Mouse (Mus musculus) monocyte, adult 5-6 weeks (primary cell): ENCODE results near the gene Olfr523. TPM values are rescaled to one million over a fixed set of nuclear protein-coding genes. Genes with fewer than 3 reads are reported as not detected.

Experiments
- ATAC-seq: fragments of 153-309, 156-312 bp; replicated peaks from 2 replicates; pipeline ENCODE4 v1.8.0; 2017; ENCODE audit warnings: mild to moderate bottlenecking; ENCODE audit not compliant: low TSS enrichment, insufficient number of reproducible peaks, severe bottlenecking, poor library complexity, low FRiP score
- total RNA-seq: library from RNA; stranded (forward); fragments of 200-1000, 200-491, 200-594 nt; gene quantifications from 3 replicates; pipeline ENCODE4 v1.2.3, GENCODE M21; 2017

Gene Olfr523
- total RNA-seq, 1 experiment from 2014 or later: not detected

DNA sequence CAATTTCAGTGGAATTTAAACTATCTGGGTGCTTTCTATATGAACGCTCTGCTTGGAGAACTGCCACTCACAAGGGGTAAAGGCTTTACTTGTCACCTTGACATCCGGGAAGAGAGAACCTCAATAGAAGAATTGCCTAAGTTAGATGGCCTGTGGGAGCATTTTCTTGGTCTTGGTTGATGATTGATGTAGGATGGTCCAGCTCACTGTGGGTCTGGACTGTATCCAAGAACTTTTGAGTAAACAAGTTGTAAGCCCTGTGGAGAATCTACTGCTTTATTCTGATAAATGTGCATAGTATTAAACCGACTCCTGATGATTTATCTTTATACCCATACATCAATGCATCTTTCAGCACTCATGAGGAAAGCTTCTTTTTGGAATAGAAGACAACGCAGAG is 3.6 kb upstream of the Olfr523 start:
- ATAC-seq: no peak

- ATAC-seq: no peak
These were observed 2.2 kb upstream of the Olfr523 start for GRCm38 (mm10) chr7:140170863-140171262.

DNA sequence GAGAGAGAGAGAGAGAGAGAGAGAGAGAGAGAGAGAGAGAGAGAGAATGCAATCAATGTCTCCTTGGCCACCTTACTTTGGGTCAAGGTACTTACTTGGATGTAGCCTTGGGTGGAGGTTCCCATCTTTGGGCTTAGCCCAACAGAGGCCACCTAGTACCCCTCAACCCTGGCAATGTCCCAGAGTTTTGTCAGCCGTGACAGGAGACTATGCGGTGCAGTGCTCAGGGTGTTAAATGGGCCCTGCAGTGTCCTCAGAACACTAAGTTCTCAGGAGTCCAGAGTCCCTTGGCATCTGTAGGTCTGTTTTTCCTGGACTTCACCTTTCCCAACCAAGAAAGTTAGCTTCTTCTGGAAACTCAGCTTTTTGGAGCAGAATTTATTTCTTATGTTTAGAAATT is 6.2 kb downstream of the Olfr523 start:
- ATAC-seq: no peak

DNA sequence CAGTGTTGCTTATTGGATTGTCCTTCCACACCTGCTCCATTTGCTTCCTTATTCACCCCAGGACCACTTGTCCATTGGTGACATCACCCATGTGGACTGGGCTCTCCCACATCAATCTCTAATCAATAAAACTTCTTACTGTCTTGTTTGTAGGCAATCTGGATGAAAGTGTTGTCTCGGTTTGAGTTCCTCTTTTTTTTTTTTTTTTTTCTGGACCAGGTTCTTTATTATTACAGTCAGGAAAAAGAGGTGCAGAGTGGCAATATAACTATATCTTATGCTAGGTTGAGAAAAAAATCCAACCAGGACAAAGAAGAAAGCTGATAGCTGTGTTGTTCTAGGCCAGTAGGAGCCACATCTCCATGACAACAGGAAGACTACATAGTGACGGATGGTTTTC is 7.7 kb downstream of the Olfr523 start:
- ATAC-seq: no peak

DNA sequence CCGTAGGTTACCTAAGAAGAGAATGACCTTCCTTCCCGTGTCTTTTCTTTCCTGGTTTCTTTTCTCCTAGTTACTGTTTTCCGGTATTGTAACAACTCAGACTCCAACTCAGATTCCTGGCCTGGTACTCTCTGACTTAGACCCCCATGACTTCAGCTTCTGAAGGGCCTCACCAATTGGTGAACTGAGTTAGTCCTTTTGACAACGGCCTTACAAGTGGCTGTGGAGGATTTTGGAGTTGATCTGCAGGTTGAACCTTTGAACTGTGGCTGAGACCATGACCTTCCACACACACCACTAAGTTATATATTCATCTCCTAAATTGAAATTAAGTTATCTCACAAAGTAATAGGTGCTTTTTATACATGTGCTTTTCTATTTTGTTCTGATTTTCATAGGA is 11.2 kb downstream of the Olfr523 start:
- no peak for ATAC-seq

DNA sequence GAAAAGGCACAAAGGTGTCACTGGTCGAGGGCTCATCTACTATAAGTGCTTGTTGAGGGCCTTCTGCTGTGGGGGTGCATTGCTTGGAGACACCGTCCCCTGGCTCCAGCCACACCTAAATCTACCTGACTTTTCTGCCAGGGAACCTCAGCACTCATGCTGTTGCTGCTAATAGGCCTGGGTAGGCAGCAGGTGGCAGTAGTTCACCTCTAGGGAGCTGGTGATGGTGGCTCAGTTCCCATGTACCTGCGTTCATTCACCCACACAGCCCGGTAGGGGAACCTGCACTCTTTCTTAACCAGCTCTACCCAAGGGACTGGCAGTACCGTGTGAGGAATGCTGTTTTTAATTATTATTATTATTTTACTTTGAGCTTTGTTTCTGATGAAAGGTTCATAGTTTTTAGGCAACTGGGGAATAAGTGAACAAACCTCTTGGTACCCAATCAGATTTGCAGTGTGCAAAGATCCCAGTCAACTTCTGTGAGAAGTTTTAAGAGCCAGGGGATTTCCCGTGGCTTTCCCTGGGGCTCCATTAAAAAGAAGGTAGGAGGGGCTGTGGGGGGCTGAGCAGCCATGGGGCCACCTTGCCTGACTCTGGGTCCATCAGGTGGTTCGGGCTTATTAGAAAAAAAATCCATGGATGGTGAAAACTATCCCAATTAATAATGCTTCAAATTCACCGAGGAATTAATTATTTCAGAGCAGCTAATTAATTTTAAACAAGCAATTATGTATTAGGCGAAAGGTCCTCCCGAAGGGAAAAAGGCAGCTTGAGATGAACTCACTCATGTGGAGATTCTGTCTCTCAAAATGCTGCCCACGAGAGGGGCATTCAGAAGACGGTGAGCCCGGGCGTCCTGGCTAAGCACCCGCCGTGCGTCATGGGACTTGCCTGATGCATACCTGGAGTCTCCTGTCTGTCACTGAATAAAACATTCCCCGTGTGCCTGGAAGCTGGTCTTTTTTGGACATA is 13.9 kb downstream of the Olfr523 start:
- ATAC-seq: no peak

DNA sequence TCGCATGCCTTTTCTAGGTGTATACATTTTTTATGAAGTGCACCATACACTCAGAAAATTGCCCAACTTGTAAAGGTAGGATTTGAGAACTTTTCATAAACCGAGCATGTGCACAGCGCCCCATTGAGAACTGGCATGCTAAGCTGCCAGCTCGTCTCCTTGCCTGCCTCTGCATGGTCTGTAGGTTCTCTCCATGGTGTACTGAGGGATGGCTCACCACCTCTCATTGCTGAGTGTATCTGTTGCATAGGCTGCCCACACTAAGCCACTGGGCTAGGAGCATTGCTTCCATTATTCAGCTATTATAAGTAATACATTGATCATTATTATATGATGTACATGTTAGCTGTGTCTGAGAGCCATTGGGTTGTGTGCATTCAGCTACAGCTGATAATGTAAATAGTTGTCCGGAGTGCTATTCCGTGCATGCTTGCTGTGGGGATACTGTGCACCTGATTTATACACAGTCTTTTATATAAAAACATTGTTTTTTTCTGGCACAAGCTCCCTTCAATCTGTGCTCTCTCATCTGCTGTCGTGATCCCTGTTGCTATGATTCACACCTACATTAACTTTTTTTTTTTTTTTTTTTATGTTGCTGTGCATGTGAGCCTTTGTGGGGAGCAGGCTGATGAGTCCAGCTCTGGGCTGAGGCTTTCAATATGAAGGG is 14.8 kb downstream of the Olfr523 start:
- ATAC-seq: no peak

GRCm38 (mm10) chr7:140188391-140189328 is 15.6 kb downstream of the Olfr523 start:
- ATAC-seq: no peak

- ATAC-seq: no peak
These were observed 17.4 kb downstream of the Olfr523 start for GRCm38 (mm10) chr7:140190435-140190834.

- no peak for ATAC-seq
These were observed 19.4 kb downstream of the Olfr523 start for GRCm38 (mm10) chr7:140192445-140192844.

DNA sequence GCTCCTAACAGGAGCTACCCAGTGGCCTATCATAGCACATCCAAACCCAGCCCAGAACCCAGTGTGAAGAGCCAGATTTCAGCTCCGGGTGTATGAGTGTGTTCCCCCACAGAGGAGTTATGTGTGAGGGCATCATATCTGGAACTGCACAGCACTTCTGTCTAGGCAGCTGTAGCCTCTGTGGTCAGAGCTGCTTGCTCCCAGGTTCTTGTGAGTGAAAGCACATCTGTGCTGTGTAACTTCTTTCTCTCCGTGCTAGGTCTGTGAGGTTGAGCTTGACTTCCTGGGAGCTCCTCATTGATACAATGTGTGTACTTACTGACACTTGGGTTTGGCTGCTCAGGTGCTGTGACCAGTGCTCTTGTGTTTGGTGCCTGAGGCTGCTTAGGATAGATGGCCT is 19.8 kb downstream of the Olfr523 start:
- no peak for ATAC-seq

DNA sequence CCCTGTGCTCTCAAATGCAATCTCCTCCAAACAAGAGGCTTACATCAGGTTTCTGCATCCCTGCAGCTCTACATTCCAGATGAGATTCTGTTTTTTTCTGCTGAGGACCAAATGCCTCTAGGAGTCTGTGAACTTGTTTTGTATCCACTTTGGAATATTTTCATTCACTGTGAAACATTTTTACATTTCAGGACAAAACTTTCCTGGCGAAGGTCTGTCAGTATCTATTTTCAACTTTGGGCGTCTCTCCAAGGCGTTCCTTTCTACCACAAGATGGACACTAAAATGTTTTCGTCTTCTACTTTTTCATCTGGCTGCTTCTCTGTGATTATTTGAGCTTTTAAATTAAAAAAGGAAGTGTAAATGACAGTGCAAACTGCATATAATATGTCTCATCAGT is 21.0 kb downstream of the Olfr523 start:
- ATAC-seq: no peak

GRCm38 (mm10) chr7:140196002-140196401 is 23.0 kb downstream of the Olfr523 start:
- ATAC-seq: no peak

DNA sequence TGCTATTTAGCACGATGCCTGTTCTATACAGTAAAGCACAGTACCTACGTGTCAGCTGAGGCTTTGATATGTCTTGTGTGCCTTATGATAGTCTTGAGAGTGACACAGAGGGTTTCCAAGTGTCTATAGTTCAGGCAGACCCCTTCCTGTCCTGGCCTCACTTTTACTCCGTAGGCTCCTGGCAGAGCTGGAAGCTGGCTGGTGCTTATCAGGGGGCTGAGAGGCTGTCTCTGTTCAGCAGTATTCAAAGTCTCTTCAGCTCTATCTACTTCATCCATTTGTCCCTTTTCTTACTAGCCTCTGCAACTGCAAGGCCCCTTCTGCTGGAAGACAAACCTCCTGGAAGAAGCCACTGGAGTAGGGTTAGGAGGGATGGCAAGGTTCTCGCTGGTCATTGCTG is 28.1 kb downstream of the Olfr523 start:
- ATAC-seq: no peak

DNA sequence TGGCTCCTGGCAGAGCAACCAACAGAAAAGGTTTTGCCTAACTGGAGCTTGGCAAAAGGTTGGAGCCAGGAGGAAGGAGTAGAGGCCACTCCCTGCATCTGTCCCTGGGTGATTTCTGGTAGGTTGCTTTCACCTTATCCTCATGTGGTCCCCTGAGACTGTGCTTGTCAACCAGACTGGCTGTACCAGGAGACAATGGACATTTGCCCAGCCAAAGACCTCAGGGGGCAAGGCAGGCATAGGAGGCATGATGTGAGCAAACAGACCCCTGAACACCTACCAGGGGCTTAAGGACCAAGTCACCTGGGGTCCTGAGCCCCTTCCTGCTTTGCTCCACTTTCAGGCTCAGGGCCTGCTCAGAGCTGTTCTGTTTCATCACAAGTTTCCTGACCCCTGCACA is 32.8 kb downstream of the Olfr523 start, which contains the start of gene Olfr524:
Olfr524 (minus strand) TSS at position 101 of the 400 bp plus-strand sequence.
- no peak for ATAC-seq

DNA sequence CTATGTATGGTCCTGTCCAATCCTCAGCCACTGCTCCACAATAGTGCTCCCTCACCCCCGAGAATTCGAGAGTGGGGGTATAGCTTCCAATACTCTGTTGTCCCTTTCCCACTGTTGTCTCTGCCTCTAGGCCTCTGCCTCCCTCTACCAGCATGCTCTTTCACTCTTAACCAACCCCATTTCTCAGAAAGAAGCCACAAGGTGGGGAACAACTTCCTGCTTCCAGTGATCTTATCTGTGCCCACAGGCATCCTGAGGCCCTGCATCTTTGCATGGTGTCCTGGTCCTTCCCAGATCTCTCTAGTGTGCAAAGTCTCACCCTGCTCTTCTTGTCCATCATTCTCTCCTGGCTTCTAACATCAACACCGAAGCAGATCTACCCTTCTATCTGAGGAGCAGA is 33.9 kb downstream of the Olfr523 start:
- ATAC-seq: no peak

DNA sequence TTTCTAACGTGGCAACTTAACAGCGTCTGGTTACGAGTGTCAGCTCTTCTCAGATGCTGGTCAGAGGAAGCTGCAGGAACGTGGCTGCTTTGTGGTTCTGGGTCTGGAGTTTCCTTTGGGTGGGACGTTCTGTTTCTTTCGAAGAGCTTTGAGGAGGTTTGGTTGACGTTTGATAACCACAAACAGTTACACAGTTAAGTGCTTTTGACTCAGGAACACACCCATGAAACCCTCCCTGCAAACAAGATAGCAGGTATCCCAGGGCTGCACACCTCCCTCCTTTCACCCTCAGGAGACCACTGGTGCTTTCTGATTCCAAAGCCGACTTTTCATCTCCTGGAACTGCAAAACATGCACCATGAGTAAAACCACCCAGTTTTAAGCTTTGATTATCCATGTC is 35.1 kb downstream of the Olfr523 start:
- ATAC-seq: no peak

DNA sequence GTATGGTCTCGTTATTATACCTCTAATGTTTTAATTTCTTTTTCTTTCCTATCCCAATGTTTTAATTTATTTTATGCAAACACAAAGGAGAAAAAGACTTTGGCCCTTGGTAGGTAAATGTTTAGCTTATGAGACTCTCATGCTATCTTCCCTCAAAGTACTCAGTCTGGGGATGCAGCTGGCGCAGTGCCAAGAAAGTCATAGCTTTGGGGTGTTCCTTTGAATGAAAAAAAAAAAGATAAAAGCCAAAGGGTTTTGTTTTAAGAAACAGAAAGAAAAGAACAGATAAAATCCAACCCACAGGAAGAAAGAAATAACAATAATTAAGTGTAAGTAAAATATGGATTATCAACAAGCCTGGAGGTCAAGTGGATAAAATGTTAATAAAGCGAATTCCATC is 35.7 kb downstream of the Olfr523 start:
- no peak for ATAC-seq

- no peak for ATAC-seq
These were observed 40.8 kb downstream of the Olfr523 start for GRCm38 (mm10) chr7:140213841-140214240.
